Mouse (Mus musculus): ENCODE measurements at regions not wholly inside any gene's neighbourhood (a gene's known extent, or its start where the extent isn't known, plus 50 kb on each side); places are given as distances from the start of the nearest gene placed in this dataset.

DNA sequence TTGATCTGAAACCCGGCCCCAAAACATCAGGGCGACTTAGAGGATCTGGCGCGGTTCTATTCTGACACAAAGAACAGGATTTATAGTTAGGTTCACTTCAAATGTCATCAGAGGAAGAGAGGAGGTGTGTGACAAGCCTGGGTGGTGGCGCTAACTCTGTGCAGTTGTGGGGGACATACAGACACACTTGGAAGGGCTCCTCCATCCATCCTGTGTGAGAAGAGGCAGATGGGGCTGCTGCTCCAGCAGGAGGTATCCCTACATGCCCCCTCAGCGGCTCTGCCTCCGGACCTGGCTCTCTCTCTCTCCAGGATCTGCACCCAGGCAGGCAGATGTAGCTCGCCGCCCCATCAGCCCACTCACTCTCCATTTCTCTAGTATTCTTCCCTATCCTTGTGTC, 188.6 kb downstream of the Matn1 start:
- Histone ChIP-seq H3K9me3 (ENCODE audit: control insufficient read depth, low read length) (no peaks in the 10 kb centered on the region), H3K4me2 (replicated peaks) (no peak overlapping the region), H3K27me3 (ENCODE audit: control insufficient read depth, insufficient read depth, low read length) (no peaks in the 10 kb centered on the region), H3K36me3 (replicated peaks; ENCODE audit: control insufficient read depth, insufficient read depth) (no peaks in the 10 kb centered on the region), H3K4me3 (replicated peaks; ENCODE audit: low read length) (no peak overlapping the region), H3K4me1 (replicated peaks; ENCODE audit: control insufficient read depth, insufficient read depth, low read length) (no peaks in the 10 kb centered on the region), H3K27ac (no peak overlapping the region), H3K9ac (no peak overlapping the region)
- DNase-seq (ENCODE audit: low spot score), result no peak
- 70% methylated on average over 9 of the region's 9 CpGs for WGBS
- ATAC-seq (ENCODE audit: low FRiP score), result no peak

- Histone ChIP-seq H3K9me3 (ENCODE audit: control insufficient read depth, low read length) (no peaks in the 10 kb centered on the region), H3K4me3 (replicated peaks; ENCODE audit: low read length) (no peak overlapping the region), H3K4me2 (replicated peaks) (no peak overlapping the region), H3K36me3 (replicated peaks; ENCODE audit: control insufficient read depth, insufficient read depth) (no peaks in the 10 kb centered on the region), H3K27me3 (ENCODE audit: control insufficient read depth, insufficient read depth, low read length) (no peaks in the 10 kb centered on the region), H3K9ac (no peak overlapping the region), H3K27ac (no peak overlapping the region), H3K4me1 (replicated peaks; ENCODE audit: control insufficient read depth, insufficient read depth, low read length) (no peaks in the 10 kb centered on the region)
- ATAC-seq (ENCODE audit: low FRiP score) (no peak), DNase-seq (ENCODE audit: low spot score) (no peak)
- WGBS, result 91% methylated on average over 4 of the region's 4 CpGs
Measured at GRCm38 (mm10) chr4:131135841-131136240, 191.7 kb downstream of the Matn1 start.

GRCm38 (mm10) chr4:131138891-131139290, 194.7 kb downstream of the Matn1 start:
- H3K27ac ChIP-seq, result no peak overlapping the region
- DNase-seq (ENCODE audit: low spot score), result no peak
- no peak overlapping the region for H3K4me2 ChIP-seq (replicated peaks)
- ATAC-seq (ENCODE audit: low FRiP score), result no peak
- no peaks in the 10 kb centered on the region for H3K9me3 ChIP-seq (ENCODE audit: control insufficient read depth, low read length)
- H3K4me1 ChIP-seq (replicated peaks; ENCODE audit: control insufficient read depth, insufficient read depth, low read length), result no peaks in the 10 kb centered on the region
- WGBS, result 82% methylated on average over 13 of the region's 13 CpGs
- H3K9ac ChIP-seq, result no peak overlapping the region
- H3K27me3 ChIP-seq (ENCODE audit: control insufficient read depth, insufficient read depth, low read length), result no peaks in the 10 kb centered on the region
- no peaks in the 10 kb centered on the region for H3K36me3 ChIP-seq (replicated peaks; ENCODE audit: control insufficient read depth, insufficient read depth)
- no peak overlapping the region for H3K4me3 ChIP-seq (replicated peaks; ENCODE audit: low read length)

- no peaks in the 10 kb centered on the region for H3K27me3 ChIP-seq (ENCODE audit: control insufficient read depth, insufficient read depth, low read length)
- no peak overlapping the region for H3K27ac ChIP-seq
- no peaks in the 10 kb centered on the region for H3K4me1 ChIP-seq (replicated peaks; ENCODE audit: control insufficient read depth, insufficient read depth, low read length)
- no peak overlapping the region for H3K9ac ChIP-seq
- no peaks in the 10 kb centered on the region for H3K36me3 ChIP-seq (replicated peaks; ENCODE audit: control insufficient read depth, insufficient read depth)
- WGBS, result 29% methylated on average over 17 of the region's 17 CpGs
- H3K9me3 ChIP-seq (ENCODE audit: control insufficient read depth, low read length), result peaks cover 4% of the 10 kb centered on the region; the same call in 1 of the 2 replicates
- no peak overlapping the region for H3K4me3 ChIP-seq (replicated peaks; ENCODE audit: low read length)
- H3K4me2 ChIP-seq (replicated peaks), result no peak overlapping the region
- ATAC-seq (ENCODE audit: low FRiP score) (no peak), DNase-seq (ENCODE audit: low spot score) (no peak)
Measured at GRCm38 (mm10) chr4:131141890-131142465, 197.8 kb downstream of the Matn1 start.

- Histone ChIP-seq H3K4me1 (replicated peaks; ENCODE audit: control insufficient read depth, insufficient read depth, low read length) (no peaks in the 10 kb centered on the region), H3K9me3 (ENCODE audit: control insufficient read depth, low read length) (peaks cover 4% of the 10 kb centered on the region; the same call in 1 of the 2 replicates), H3K27ac (no peak overlapping the region), H3K27me3 (ENCODE audit: control insufficient read depth, insufficient read depth, low read length) (no peaks in the 10 kb centered on the region), H3K36me3 (replicated peaks; ENCODE audit: control insufficient read depth, insufficient read depth) (no peaks in the 10 kb centered on the region), H3K4me3 (replicated peaks; ENCODE audit: low read length) (no peak overlapping the region), H3K9ac (no peak overlapping the region), H3K4me2 (replicated peaks) (no peak overlapping the region)
- ATAC-seq (ENCODE audit: low FRiP score) (no peak), DNase-seq (ENCODE audit: low spot score) (no peak)
- 71% methylated on average over 1 of the region's 1 CpGs for WGBS
Measured at GRCm38 (mm10) chr4:131145507-131145906, 201.3 kb downstream of the Matn1 start.

- ATAC-seq (ENCODE audit: low FRiP score) (no peak), DNase-seq (ENCODE audit: low spot score) (no peak)
- Histone ChIP-seq H3K27me3 (ENCODE audit: control insufficient read depth, insufficient read depth, low read length) (no peaks in the 10 kb centered on the region; the same call in 1 of the 2 replicates), H3K36me3 (replicated peaks; ENCODE audit: control insufficient read depth, insufficient read depth) (no peaks in the 10 kb centered on the region), H3K4me1 (replicated peaks; ENCODE audit: control insufficient read depth, insufficient read depth, low read length) (no peaks in the 10 kb centered on the region), H3K27ac (no peak overlapping the region), H3K4me2 (replicated peaks) (no peak overlapping the region), H3K9me3 (ENCODE audit: control insufficient read depth, low read length) (peaks cover 4% of the 10 kb centered on the region; the same call in 1 of the 2 replicates), H3K9ac (no peak overlapping the region), H3K4me3 (replicated peaks; ENCODE audit: low read length) (no peak overlapping the region)
- WGBS, result 62% methylated on average over 16 of the region's 16 CpGs
Measured at GRCm38 (mm10) chr4:131148042-131148747, 204.0 kb downstream of the Matn1 start.

DNA sequence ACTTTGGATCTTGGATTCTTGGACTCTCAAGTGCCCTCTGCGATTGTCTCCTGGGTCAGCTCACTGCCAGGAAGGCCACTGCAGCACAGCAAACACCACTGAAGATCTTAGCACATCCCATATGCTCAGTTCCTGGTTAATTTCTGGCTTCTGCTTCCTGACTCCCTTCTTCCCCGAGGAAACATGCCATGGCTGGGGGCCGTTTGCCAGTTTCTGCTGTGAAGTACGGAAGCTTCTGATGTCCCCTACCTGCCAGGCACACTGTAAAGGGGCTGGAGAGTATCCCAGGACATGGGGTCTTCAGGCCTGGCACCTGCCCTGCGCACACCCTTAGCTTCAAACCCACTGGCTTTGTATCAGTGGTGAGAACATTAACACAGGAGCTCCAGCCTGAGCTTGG, 205.3 kb downstream of the Matn1 start:
- Histone ChIP-seq H3K4me1 (replicated peaks; ENCODE audit: control insufficient read depth, insufficient read depth, low read length) (no peaks in the 10 kb centered on the region), H3K27ac (no peak overlapping the region), H3K4me2 (replicated peaks) (no peak overlapping the region), H3K9ac (no peak overlapping the region), H3K36me3 (replicated peaks; ENCODE audit: control insufficient read depth, insufficient read depth) (no peaks in the 10 kb centered on the region), H3K4me3 (replicated peaks; ENCODE audit: low read length) (no peak overlapping the region), H3K27me3 (ENCODE audit: control insufficient read depth, insufficient read depth, low read length) (no peaks in the 10 kb centered on the region; the same call in 1 of the 2 replicates), H3K9me3 (ENCODE audit: control insufficient read depth, low read length) (peaks cover 4% of the 10 kb centered on the region; the same call in 1 of the 2 replicates)
- ATAC-seq (ENCODE audit: low FRiP score) (no peak), DNase-seq (ENCODE audit: low spot score) (no peak)
- 83% methylated on average over 5 of the region's 5 CpGs for WGBS

DNA sequence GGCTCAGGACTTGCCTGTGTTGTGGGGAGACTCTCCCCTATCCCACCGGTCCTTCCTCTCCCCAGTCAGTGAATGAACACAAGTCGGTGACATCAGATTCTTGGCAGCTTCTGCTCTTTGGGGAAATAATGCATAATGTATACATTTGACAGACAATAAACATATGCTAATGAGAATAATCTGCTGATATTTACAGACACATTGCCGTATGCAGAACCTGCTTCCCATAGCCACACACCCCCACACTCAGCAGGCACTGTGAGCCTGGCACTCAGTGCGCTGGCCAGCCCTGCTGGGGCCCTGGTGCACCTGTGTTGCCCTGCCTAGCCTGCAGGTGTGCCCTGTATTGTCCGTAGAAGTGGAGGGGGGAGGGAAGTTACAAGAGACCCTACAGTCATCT, 215.5 kb downstream of the Matn1 start:
- ATAC-seq (ENCODE audit: low FRiP score), result no peak
- 27% methylated on average over 5 of the region's 5 CpGs for WGBS
- no peak overlapping the region for H3K9ac ChIP-seq

GRCm38 (mm10) chr4:131160135-131160534, 215.9 kb downstream of the Matn1 start:
- DNase-seq (ENCODE audit: low spot score) (no peak), ATAC-seq (ENCODE audit: low FRiP score) (no peak; the same call in 1 of the 2 replicates)
- no peak overlapping the region for H3K4me3 ChIP-seq (replicated peaks; ENCODE audit: low read length)
- no peaks in the 10 kb centered on the region for H3K9me3 ChIP-seq (ENCODE audit: control insufficient read depth, low read length)
- WGBS, result 22% methylated on average over 5 of the region's 5 CpGs
- H3K36me3 ChIP-seq (replicated peaks; ENCODE audit: control insufficient read depth, insufficient read depth), result no peaks in the 10 kb centered on the region
- peaks cover 29% of the 10 kb centered on the region for H3K4me1 ChIP-seq (replicated peaks; ENCODE audit: control insufficient read depth, insufficient read depth, low read length)
- H3K9ac ChIP-seq, result no peak overlapping the region
- H3K27me3 ChIP-seq (ENCODE audit: control insufficient read depth, insufficient read depth, low read length), result no peaks in the 10 kb centered on the region
- H3K27ac ChIP-seq, result no peak overlapping the region
- H3K4me2 ChIP-seq (replicated peaks), result no peak overlapping the region

More for the DNA sequence above, 215.5 kb downstream of the Matn1 start:
- Histone ChIP-seq H3K4me1 (replicated peaks; ENCODE audit: control insufficient read depth, insufficient read depth, low read length) (peaks cover 29% of the 10 kb centered on the region), H3K4me2 (replicated peaks) (no peak overlapping the region), H3K9me3 (ENCODE audit: control insufficient read depth, low read length) (no peaks in the 10 kb centered on the region), H3K27me3 (ENCODE audit: control insufficient read depth, insufficient read depth, low read length) (no peaks in the 10 kb centered on the region), H3K36me3 (replicated peaks; ENCODE audit: control insufficient read depth, insufficient read depth) (no peaks in the 10 kb centered on the region), H3K27ac (no peak overlapping the region), H3K4me3 (replicated peaks; ENCODE audit: low read length) (no peak overlapping the region)
- DNase-seq (ENCODE audit: low spot score), result no peak

Measured in hindbrain, embryonic 14.5 days (tissue).